Mouse (Mus musculus): ENCODE data around the gene Kcnd3. TPM values are rescaled to one million over a fixed set of nuclear protein-coding genes. Genes with fewer than 3 reads are reported as not detected.

The Kcnd3 gene
- total and polyA plus RNA-seq, 3 experiments = 0.05 TPM; not detected in 2

DNA sequence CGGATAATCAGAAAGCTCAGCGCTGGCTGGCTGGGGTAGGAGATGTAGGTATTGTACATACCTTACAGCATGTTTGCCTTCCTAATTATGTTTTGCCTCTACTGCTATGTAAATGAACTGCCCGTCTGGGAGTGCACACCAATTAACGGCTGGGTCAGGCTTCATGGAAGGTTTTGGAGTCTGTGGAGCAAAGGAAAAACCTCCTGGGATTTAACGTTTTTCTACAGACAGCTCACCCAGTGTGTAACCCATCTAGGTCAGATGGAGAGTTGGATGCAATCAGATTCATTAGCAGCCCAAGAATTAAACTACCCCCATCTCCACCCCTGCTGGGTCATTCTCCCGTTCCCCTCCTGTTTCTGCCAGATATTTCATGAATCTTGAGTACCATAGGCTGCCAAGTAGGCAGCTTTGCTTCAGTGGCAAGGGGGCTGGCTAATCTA is 117.2 kb downstream of the Kcnd3 start:
- ATAC-seq (ENCODE audit: extremely low read depth, insufficient number of reproducible peaks, low FRiP score, poor library complexity, severe bottlenecking) = no peak
- no peaks in the 10 kb centered on the region for H3K9me3 ChIP-seq (replicated peaks)
- DNase-seq (ENCODE audit: low spot score) = no peak
- TF ChIP-seq GATA1 (IDR thresholded peaks at IDR 0.05; ENCODE audit: borderline replicate concordance, low read length) (no peak), TAL1 (conservative IDR thresholded peaks at IDR 0.05; ENCODE audit: low read depth, low read length) (no peak), GATA2 (IDR thresholded peaks at IDR 0.05; ENCODE audit: borderline replicate concordance, low read depth, low read length) (no peak), CTCF (IDR thresholded peaks at IDR 0.05; ENCODE audit: low read depth, low read length) (no peak), POLR2AphosphoS5 (IDR thresholded peaks at IDR 0.05; ENCODE audit: insufficient replicate concordance, low read depth, low read length) (no peak)
- H3K36me3 ChIP-seq (replicated peaks) = no peaks in the 10 kb centered on the region
- no peak overlapping the region for H3K4me3 ChIP-seq (ENCODE audit: low read depth, low read length)
- no peaks in the 10 kb centered on the region for H3K4me1 ChIP-seq (ENCODE audit: insufficient read depth, low read depth, low read length)
- H3K27me3 ChIP-seq (ENCODE audit: insufficient read depth, low read length) = no peaks in the 10 kb centered on the region; the same call in 1 of the 2 replicates

GRCm38 (mm10) chr3:105569950-105570349 is 117.8 kb downstream of the Kcnd3 start:
- no peaks in the 10 kb centered on the region for H3K9me3 ChIP-seq (replicated peaks)
- ATAC-seq (ENCODE audit: extremely low read depth, insufficient number of reproducible peaks, low FRiP score, poor library complexity, severe bottlenecking) = no peak
- H3K4me1 ChIP-seq (ENCODE audit: insufficient read depth, low read depth, low read length) = no peaks in the 10 kb centered on the region
- H3K4me3 ChIP-seq (ENCODE audit: low read depth, low read length) = no peak overlapping the region
- H3K27me3 ChIP-seq (ENCODE audit: insufficient read depth, low read length) = no peaks in the 10 kb centered on the region; the same call in 1 of the 2 replicates
- TF ChIP-seq GATA2 (IDR thresholded peaks at IDR 0.05; ENCODE audit: borderline replicate concordance, low read depth, low read length) (no peak), POLR2AphosphoS5 (IDR thresholded peaks at IDR 0.05; ENCODE audit: insufficient replicate concordance, low read depth, low read length) (no peak), CTCF (IDR thresholded peaks at IDR 0.05; ENCODE audit: low read depth, low read length) (no peak)
- no peak for DNase-seq (ENCODE audit: low spot score)
- H3K36me3 ChIP-seq (replicated peaks) = no peaks in the 10 kb centered on the region

DNA sequence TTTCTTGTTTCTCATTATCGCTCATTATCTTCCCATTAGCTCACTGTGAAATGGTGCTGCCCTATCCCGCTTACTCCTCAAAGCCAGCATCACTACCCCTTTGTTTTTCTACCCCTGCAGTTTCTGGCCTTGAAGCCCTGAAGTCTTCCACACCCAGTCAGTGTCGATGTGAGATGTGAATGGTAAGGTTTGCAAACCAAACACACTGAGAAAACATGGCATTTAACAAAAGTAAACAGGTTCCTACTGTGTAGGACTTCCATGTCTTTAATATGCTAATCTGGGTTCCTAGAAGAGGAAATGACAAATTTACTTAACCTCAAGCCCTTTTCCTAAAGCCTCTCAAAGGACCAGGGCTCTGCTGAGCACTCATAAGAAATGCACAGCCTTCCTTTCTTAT is 118.7 kb downstream of the Kcnd3 start:
- no peak for TF ChIP-seq GATA1 (IDR thresholded peaks at IDR 0.05; ENCODE audit: borderline replicate concordance, low read length)
- TF ChIP-seq GATA2 (IDR thresholded peaks at IDR 0.05; ENCODE audit: borderline replicate concordance, low read depth, low read length) = no peak
- TF ChIP-seq POLR2AphosphoS5 (IDR thresholded peaks at IDR 0.05; ENCODE audit: insufficient replicate concordance, low read depth, low read length) = no peak
- TF ChIP-seq CTCF (IDR thresholded peaks at IDR 0.05; ENCODE audit: low read depth, low read length) = no peak
- TF ChIP-seq TAL1 (conservative IDR thresholded peaks at IDR 0.05; ENCODE audit: low read depth, low read length) = no peak
- H3K27me3 ChIP-seq (ENCODE audit: insufficient read depth, low read length) = no peaks in the 10 kb centered on the region; the same call in 1 of the 2 replicates
- no peak for DNase-seq (ENCODE audit: low spot score)

GRCm38 (mm10) chr3:105571944-105572343 is 119.8 kb downstream of the Kcnd3 start:
- H3K27me3 ChIP-seq (ENCODE audit: insufficient read depth, low read length) = no peaks in the 10 kb centered on the region
- H3K4me1 ChIP-seq (ENCODE audit: insufficient read depth, low read depth, low read length) = no peaks in the 10 kb centered on the region
- TF ChIP-seq CTCF (IDR thresholded peaks at IDR 0.05; ENCODE audit: low read depth, low read length) = no peak
- TF ChIP-seq GATA1 (IDR thresholded peaks at IDR 0.05; ENCODE audit: borderline replicate concordance, low read length) = no peak
- no peak for TF ChIP-seq GATA2 (IDR thresholded peaks at IDR 0.05; ENCODE audit: borderline replicate concordance, low read depth, low read length)
- TF ChIP-seq TAL1 (conservative IDR thresholded peaks at IDR 0.05; ENCODE audit: low read depth, low read length) = no peak
- H3K9me3 ChIP-seq (replicated peaks) = no peaks in the 10 kb centered on the region
- H3K36me3 ChIP-seq (replicated peaks) = no peaks in the 10 kb centered on the region
- no peak overlapping the region for H3K4me3 ChIP-seq (ENCODE audit: low read depth, low read length)
- DNase-seq (ENCODE audit: low spot score) = no peak
- ATAC-seq (ENCODE audit: extremely low read depth, insufficient number of reproducible peaks, low FRiP score, poor library complexity, severe bottlenecking) = no peak

More for the DNA sequence above, 118.7 kb downstream of the Kcnd3 start:
- no peak for ATAC-seq (ENCODE audit: extremely low read depth, insufficient number of reproducible peaks, low FRiP score, poor library complexity, severe bottlenecking)
- Histone ChIP-seq H3K9me3 (replicated peaks) (no peaks in the 10 kb centered on the region), H3K36me3 (replicated peaks) (no peaks in the 10 kb centered on the region), H3K4me3 (ENCODE audit: low read depth, low read length) (no peak overlapping the region), H3K4me1 (ENCODE audit: insufficient read depth, low read depth, low read length) (no peaks in the 10 kb centered on the region)

GRCm38 (mm10) chr3:105573156-105573555 is 121.0 kb downstream of the Kcnd3 start:
- Histone ChIP-seq H3K4me1 (ENCODE audit: insufficient read depth, low read depth, low read length) (no peaks in the 10 kb centered on the region), H3K27me3 (ENCODE audit: insufficient read depth, low read length) (no peaks in the 10 kb centered on the region), H3K9me3 (replicated peaks) (no peaks in the 10 kb centered on the region), H3K4me3 (ENCODE audit: low read depth, low read length) (no peak overlapping the region), H3K36me3 (replicated peaks) (no peaks in the 10 kb centered on the region)
- no peak for DNase-seq (ENCODE audit: low spot score)
- no peak for ATAC-seq (ENCODE audit: extremely low read depth, insufficient number of reproducible peaks, low FRiP score, poor library complexity, severe bottlenecking)
- TF ChIP-seq GATA1 (IDR thresholded peaks at IDR 0.05; ENCODE audit: borderline replicate concordance, low read length) (no peak), GATA2 (IDR thresholded peaks at IDR 0.05; ENCODE audit: borderline replicate concordance, low read depth, low read length) (no peak), CTCF (IDR thresholded peaks at IDR 0.05; ENCODE audit: low read depth, low read length) (no peak), TAL1 (conservative IDR thresholded peaks at IDR 0.05; ENCODE audit: low read depth, low read length) (no peak), POLR2AphosphoS5 (IDR thresholded peaks at IDR 0.05; ENCODE audit: insufficient replicate concordance, low read depth, low read length) (no peak)

- DNase-seq (ENCODE audit: low spot score) = no peak
- no peak for ATAC-seq (ENCODE audit: extremely low read depth, insufficient number of reproducible peaks, low FRiP score, poor library complexity, severe bottlenecking)
- Histone ChIP-seq H3K4me3 (ENCODE audit: low read depth, low read length) (no peak overlapping the region), H3K9me3 (replicated peaks) (no peaks in the 10 kb centered on the region), H3K36me3 (replicated peaks) (no peaks in the 10 kb centered on the region), H3K27me3 (ENCODE audit: insufficient read depth, low read length) (no peaks in the 10 kb centered on the region), H3K4me1 (ENCODE audit: insufficient read depth, low read depth, low read length) (no peaks in the 10 kb centered on the region)
- no peak for TF ChIP-seq POLR2AphosphoS5 (IDR thresholded peaks at IDR 0.05; ENCODE audit: insufficient replicate concordance, low read depth, low read length)
- TF ChIP-seq CTCF (IDR thresholded peaks at IDR 0.05; ENCODE audit: low read depth, low read length) = no peak
- no peak for TF ChIP-seq GATA2 (IDR thresholded peaks at IDR 0.05; ENCODE audit: borderline replicate concordance, low read depth, low read length)
- TF ChIP-seq TAL1 (conservative IDR thresholded peaks at IDR 0.05; ENCODE audit: low read depth, low read length) = no peak
- TF ChIP-seq GATA1 (IDR thresholded peaks at IDR 0.05; ENCODE audit: borderline replicate concordance, low read length) = no peak
These were observed 126.2 kb downstream of the Kcnd3 start for GRCm38 (mm10) chr3:105578320-105578719.
